Mouse (Mus musculus) spleen, postnatal 36 days (tissue): ENCODE measurements around the gene Idh1.

Experiments used
- DNase-seq, 2 experiments: peaks; one replicate each; pipeline ENCODE4 v3.0.0; 2022; ENCODE audit warnings: low spot score in 2 of 2, mixed read lengths in 1 of 2

The Idh1 gene

GRCm38 (mm10) chr1:65113536-65114172, 72.6 kb downstream of the Idh1 start:
- peak in 1 of 2 experiments; percentile 7 for DNase-seq

DNA sequence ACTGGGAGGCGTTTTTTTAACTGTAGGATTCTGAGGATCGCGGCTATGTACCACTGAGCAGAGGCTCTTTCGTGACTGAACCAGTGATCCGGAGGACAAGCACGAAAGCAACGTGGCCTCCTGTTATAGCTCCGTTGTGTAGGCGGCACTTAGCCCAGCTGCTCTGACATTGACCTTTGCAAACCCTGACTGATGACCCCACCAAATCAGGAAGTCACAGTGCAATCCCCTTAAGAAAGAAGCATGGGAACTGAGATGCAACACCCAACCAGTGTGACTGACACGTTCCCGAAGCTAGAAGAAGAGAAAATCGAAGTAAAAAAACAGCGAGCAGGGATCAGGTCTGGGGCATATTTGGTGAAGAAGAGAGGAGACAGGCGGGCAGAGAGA, 73.5 kb downstream of the Idh1 start:
- peak in 1 of 2 experiments; percentile 17 for DNase-seq

- DNase-seq = peak in 1 of 2 experiments; percentile 43
Observed at GRCm38 (mm10) chr1:65112031-65112806, 74.1 kb downstream of the Idh1 start.

DNA sequence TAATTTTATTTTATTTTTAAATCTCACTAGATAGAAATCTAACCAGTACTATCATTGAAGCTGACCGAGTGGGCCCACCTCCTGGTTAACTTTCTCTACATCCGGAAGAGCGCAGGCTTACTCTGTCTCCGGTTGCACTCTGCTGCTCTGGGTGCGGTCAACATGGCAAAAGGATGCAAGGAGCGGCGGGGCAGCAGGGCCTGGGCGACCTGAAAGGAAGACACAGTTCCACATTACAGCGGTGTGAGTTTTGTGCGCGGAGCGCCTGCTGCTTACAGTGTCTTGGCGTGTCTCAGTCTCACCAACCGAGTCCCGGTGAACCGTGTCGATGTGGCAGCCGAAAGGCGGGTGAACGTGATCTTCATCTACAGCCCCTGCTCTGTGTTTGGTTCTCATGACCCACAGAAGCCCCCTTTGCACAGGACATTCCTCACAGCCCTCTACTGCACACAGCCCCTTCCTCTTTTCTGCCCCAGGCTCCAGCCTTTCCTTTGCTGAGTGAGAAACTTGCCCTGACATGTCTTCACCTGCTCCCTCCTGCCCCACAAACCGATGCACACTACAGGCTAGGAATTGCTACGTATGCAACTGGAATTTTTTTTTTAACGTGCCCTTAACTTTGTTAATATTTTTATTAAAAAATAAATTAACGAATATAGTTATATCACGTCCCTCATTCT, 76.4 kb downstream of the Idh1 start:
- no peak for DNase-seq

- no peak for DNase-seq
Observed at GRCm38 (mm10) chr1:65109196-65109595, 77.1 kb downstream of the Idh1 start.
